Mouse (Mus musculus) small intestine, adult 2 months (tissue): ENCODE results near the gene Dock6.

Experiments
- CTCF ChIP-seq: fragments of 200-500 bp; IDR thresholded peaks from 2 replicates; pipeline ENCODE4 v1.5.1; 2012; ENCODE audit warnings: low read depth, mild to moderate bottlenecking, control low read depth, inconsistent platforms, low read length, moderate library complexity, mixed read lengths; ENCODE audit not compliant: insufficient replicate concordance, insufficient read length; ENCODE audit errors: extremely low read depth
- POLR2A ChIP-seq: fragments of 200-500 bp; IDR thresholded peaks from 2 replicates; pipeline ENCODE4 v1.6.1; 2012; ENCODE audit warnings: low read depth, mild to moderate bottlenecking, control low read depth, inconsistent platforms, low read length, moderate library complexity

GRCm38 (mm10) chr9:21767896-21768295 lies 84.5 kb downstream of the Dock6 start:
- no peak for TF ChIP-seq CTCF
- TF ChIP-seq POLR2A: no peak
